Mouse (Mus musculus): ENCODE measurements around the gene Hibadh. TPM values are rescaled to one million over a fixed set of nuclear protein-coding genes. Genes with fewer than 3 reads are reported as not detected.
"Not testable (repeated sequence)": the region's sequence is repeated elsewhere in the genome, so short reads cannot be mapped to it uniquely, and the experiment has no call there.

Gene Hibadh
- polyA plus RNA-seq, 1 experiment, result 334 TPM

DNA sequence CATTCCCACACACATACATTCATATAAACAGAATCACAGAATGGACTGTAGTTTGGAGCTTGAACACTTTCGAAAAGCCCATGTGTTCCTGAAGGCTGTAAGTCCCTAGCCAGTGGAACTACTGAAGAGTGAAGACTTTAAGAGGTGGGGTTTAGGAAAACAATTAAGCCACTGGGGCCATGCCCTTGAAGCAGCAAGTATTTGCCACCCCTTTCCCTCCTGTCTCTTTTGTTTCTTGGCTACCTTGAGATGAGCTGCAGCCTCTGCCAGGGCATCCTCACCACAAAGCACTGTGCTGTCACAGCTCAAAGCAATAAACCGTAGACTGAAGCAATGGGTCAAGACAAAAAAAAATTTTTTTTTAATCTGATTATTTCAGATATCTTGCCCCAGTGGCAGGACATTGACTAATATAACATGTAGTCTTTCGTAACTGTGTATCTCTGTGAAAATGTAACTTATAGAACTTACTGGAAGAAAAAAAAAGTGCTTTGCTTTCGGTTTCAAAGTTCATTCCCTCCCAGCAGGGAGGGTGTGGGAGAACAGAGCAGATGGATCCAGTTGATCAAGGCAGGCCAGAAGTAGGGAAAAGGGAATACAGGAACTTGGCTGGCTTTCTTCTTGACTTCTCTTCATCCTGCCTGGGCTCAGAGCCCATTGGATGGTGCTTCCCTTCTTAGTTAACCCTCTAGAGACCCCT is 35.2 kb upstream of the Hibadh start:
- DNase-seq, result peak; percentile 81
- Histone ChIP-seq H3K4me3 (ENCODE audit: insufficient read depth, low read depth, low read length) (no peak overlapping the region), H3K27me3 (replicated peaks; ENCODE audit: control insufficient read depth, insufficient read depth, low read length) (no peaks in the 10 kb centered on the region), H3K4me1 (ENCODE audit: control insufficient read depth, insufficient read depth, low read length) (peaks cover 26% of the 10 kb centered on the region), H3K27ac (ENCODE audit: insufficient read depth, low read depth, low read length) (peak overlapping the region; percentile 97), H3K36me3 (ENCODE audit: control insufficient read depth, insufficient read depth, low read length) (no peaks in the 10 kb centered on the region)
- 24% methylated on average over 4 of the region's 4 CpGs for WGBS
- no peak for TF ChIP-seq POLR2A (IDR thresholded peaks at IDR 0.05; ENCODE audit: low read depth, low read length)
- no peak for TF ChIP-seq CTCF (conservative IDR thresholded peaks at IDR 0.05; ENCODE audit: insufficient read depth, insufficient read length, low read depth, low read length)

DNA sequence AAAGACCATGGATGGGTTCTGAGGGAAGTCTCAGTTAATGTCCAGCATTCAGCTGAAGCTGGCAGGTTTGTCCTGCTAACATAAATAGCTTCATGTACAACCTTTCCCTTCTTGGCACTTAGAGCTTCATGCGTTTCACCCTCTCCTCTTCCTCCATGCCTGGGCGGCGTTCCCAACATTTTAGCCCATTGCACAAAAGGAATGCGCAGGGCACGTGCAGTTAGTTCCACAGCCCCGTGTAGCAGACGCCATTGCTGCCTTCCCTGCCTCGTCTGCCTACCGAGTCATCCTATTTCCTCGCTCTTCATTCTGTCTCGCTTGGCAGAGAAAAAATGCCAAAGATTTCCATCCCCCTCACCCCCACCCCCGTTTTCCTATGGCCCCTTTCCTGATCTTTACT is 34.4 kb upstream of the Hibadh start:
- Histone ChIP-seq H3K27me3 (replicated peaks; ENCODE audit: control insufficient read depth, insufficient read depth, low read length) (no peaks in the 10 kb centered on the region), H3K36me3 (ENCODE audit: control insufficient read depth, insufficient read depth, low read length) (no peaks in the 10 kb centered on the region), H3K4me3 (ENCODE audit: insufficient read depth, low read depth, low read length) (no peak overlapping the region), H3K4me1 (ENCODE audit: control insufficient read depth, insufficient read depth, low read length) (peaks cover 21% of the 10 kb centered on the region), H3K27ac (ENCODE audit: insufficient read depth, low read depth, low read length) (no peak overlapping the region; the same call in 1 of the 2 replicates)
- DNase-seq, result peak; percentile 81
- WGBS, result 27% methylated on average over 12 of the region's 12 CpGs
- TF ChIP-seq CTCF (conservative IDR thresholded peaks at IDR 0.05; ENCODE audit: insufficient read depth, insufficient read length, low read depth, low read length) (no peak), POLR2A (IDR thresholded peaks at IDR 0.05; ENCODE audit: low read depth, low read length) (no peak)

- TF ChIP-seq POLR2A (IDR thresholded peaks at IDR 0.05; ENCODE audit: low read depth, low read length), result no peak
- TF ChIP-seq CTCF (conservative IDR thresholded peaks at IDR 0.05; ENCODE audit: insufficient read depth, insufficient read length, low read depth, low read length), result no peak
- no peaks in the 10 kb centered on the region for H3K36me3 ChIP-seq (ENCODE audit: control insufficient read depth, insufficient read depth, low read length)
- H3K27me3 ChIP-seq (replicated peaks; ENCODE audit: control insufficient read depth, insufficient read depth, low read length), result no peaks in the 10 kb centered on the region
- peaks cover 16% of the 10 kb centered on the region for H3K4me1 ChIP-seq (ENCODE audit: control insufficient read depth, insufficient read depth, low read length)
- WGBS, result 93% methylated on average over 7 of the region's 7 CpGs
- no peak overlapping the region for H3K4me3 ChIP-seq (ENCODE audit: insufficient read depth, low read depth, low read length)
- H3K27ac ChIP-seq (ENCODE audit: insufficient read depth, low read depth, low read length), result no peak overlapping the region
- DNase-seq, result no peak
Observed at GRCm38 (mm10) chr6:52673706-52674105, 33.5 kb upstream of the Hibadh start.

DNA sequence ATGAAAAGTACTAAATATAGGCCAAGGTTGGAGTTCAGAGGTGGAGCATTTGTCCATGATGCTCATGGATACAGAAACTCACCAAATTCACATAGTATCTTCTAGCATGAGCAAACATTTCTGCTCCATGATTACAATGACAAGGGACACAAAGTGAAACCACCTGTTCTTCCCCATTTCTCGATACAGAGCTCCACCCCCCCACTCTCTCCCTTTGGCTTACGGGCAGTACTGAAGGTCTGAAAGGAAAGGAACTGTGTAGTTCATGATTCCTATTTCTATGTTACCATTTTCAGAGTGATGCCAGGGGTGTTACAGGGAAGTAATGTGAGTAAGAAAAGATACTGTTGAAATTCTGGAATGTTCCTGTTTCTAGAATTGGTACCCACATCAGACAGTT is 32.4 kb upstream of the Hibadh start:
- TF ChIP-seq CTCF (conservative IDR thresholded peaks at IDR 0.05; ENCODE audit: insufficient read depth, insufficient read length, low read depth, low read length) (no peak), POLR2A (IDR thresholded peaks at IDR 0.05; ENCODE audit: low read depth, low read length) (no peak)
- peaks cover 13% of the 10 kb centered on the region for H3K4me1 ChIP-seq (ENCODE audit: control insufficient read depth, insufficient read depth, low read length)
- no peak overlapping the region for H3K4me3 ChIP-seq (ENCODE audit: insufficient read depth, low read depth, low read length)
- no peak for DNase-seq
- H3K27ac ChIP-seq (ENCODE audit: insufficient read depth, low read depth, low read length), result no peak overlapping the region
- no peaks in the 10 kb centered on the region for H3K36me3 ChIP-seq (ENCODE audit: control insufficient read depth, insufficient read depth, low read length)
- WGBS, result 71% methylated on average over 2 of the region's 2 CpGs
- H3K27me3 ChIP-seq (replicated peaks; ENCODE audit: control insufficient read depth, insufficient read depth, low read length), result no peaks in the 10 kb centered on the region

GRCm38 (mm10) chr6:52671791-52672190 is 31.6 kb upstream of the Hibadh start:
- WGBS, result 41% methylated on average over 8 of the region's 8 CpGs
- H3K27ac ChIP-seq (ENCODE audit: insufficient read depth, low read depth, low read length), result no peak overlapping the region
- TF ChIP-seq POLR2A (IDR thresholded peaks at IDR 0.05; ENCODE audit: low read depth, low read length) (no peak), CTCF (conservative IDR thresholded peaks at IDR 0.05; ENCODE audit: insufficient read depth, insufficient read length, low read depth, low read length) (no peak)
- H3K27me3 ChIP-seq (replicated peaks; ENCODE audit: control insufficient read depth, insufficient read depth, low read length), result no peaks in the 10 kb centered on the region
- no peaks in the 10 kb centered on the region for H3K36me3 ChIP-seq (ENCODE audit: control insufficient read depth, insufficient read depth, low read length)
- no peak overlapping the region for H3K4me3 ChIP-seq (ENCODE audit: insufficient read depth, low read depth, low read length)
- H3K4me1 ChIP-seq (ENCODE audit: control insufficient read depth, insufficient read depth, low read length), result peaks cover 13% of the 10 kb centered on the region
- no peak for DNase-seq

DNA sequence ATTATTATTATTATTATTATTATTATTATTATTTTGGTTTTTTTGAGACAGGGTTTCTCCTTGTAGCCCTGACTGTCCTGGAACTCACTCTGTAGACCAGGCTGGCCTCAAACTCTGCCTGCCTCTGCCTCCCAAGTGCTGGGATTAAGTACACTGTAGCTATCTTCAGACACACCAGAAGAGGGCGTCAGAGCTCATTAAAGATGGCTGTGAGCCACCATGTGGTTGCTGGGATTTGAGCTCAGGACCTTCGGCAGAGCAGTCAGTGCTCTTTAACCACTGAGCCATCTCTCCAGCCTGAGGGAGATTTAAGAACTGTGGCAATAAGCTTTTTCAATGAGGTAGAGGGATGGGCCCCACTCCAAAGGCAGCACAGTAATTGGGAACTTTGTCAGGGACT is 29.7 kb upstream of the Hibadh start:
- WGBS, result 54% methylated on average over 2 of the region's 2 CpGs
- not testable (repeated sequence) for H3K4me3 ChIP-seq (ENCODE audit: insufficient read depth, low read depth, low read length); H3K27ac ChIP-seq (ENCODE audit: insufficient read depth, low read depth, low read length); H3K27me3 ChIP-seq (replicated peaks; ENCODE audit: control insufficient read depth, insufficient read depth, low read length); H3K4me1 ChIP-seq (ENCODE audit: control insufficient read depth, insufficient read depth, low read length); H3K36me3 ChIP-seq (ENCODE audit: control insufficient read depth, insufficient read depth, low read length); DNase-seq

- no peak overlapping the region for H3K4me3 ChIP-seq (ENCODE audit: insufficient read depth, low read depth, low read length)
- TF ChIP-seq POLR2A (IDR thresholded peaks at IDR 0.05; ENCODE audit: low read depth, low read length) (no peak), CTCF (conservative IDR thresholded peaks at IDR 0.05; ENCODE audit: insufficient read depth, insufficient read length, low read depth, low read length) (no peak)
- H3K27me3 ChIP-seq (replicated peaks; ENCODE audit: control insufficient read depth, insufficient read depth, low read length), result no peaks in the 10 kb centered on the region
- H3K4me1 ChIP-seq (ENCODE audit: control insufficient read depth, insufficient read depth, low read length), result no peaks in the 10 kb centered on the region
- no peaks in the 10 kb centered on the region for H3K36me3 ChIP-seq (ENCODE audit: control insufficient read depth, insufficient read depth, low read length)
- peak; percentile 71 for DNase-seq
- no peak overlapping the region; the same call in 1 of the 2 replicates for H3K27ac ChIP-seq (ENCODE audit: insufficient read depth, low read depth, low read length)
- WGBS, result 56% methylated on average over 3 of the region's 3 CpGs
Observed at GRCm38 (mm10) chr6:52667641-52668040, 27.5 kb upstream of the Hibadh start.
